In the genomic region with DNA sequence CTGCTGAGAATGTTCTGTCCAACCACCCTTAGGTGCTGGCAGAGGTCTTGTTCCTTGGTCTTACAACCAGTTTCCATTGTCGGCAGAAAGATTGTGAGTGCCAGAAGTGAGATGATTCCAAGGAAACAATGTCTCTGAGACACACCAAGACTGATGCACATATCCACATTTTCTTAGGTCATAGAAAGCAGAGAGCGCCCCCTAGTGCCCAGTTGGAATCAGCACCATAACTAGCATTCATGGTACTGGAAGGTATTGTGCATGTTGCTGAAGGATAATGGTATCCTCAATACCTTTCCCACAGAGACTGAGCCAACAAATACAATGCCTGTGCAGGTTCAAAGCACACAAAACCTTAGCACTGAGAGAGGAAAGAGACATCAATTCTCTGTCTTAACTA, we compare ENCODE assay signal across 9 mouse cellular contexts.
DNase-seq lines count a peak whose midpoint lies in the region; ATAC-seq and TF ChIP-seq lines count a peak whose summit lies in the region.
"Had no signal": no experiment of that assay in that cellular context is flagged by ENCODE, and none has a peak within 500 bp of the region (broad histone marks: within the 10 kb centered on the region; RNA-seq: fewer than 3 reads in every experiment).

No protein-coding gene starts in this region.

- no peak for ATAC-seq in heart, postnatal 0 days (ENCODE audit: insufficient read depth, low read depth)
- no peak for ATAC-seq in heart, embryonic 11.5 days (replicated peaks; ENCODE audit: insufficient number of reproducible peaks, low FRiP score, low TSS enrichment)
- no peak for ATAC-seq in megakaryocyte, adult 5-6 weeks (ENCODE audit: poor library complexity, severe bottlenecking)

- 21% methylated on average over 2 of the region's 2 CpGs for WGBS in heart, postnatal 0 days
- 27% methylated on average over 2 of the region's 2 CpGs for WGBS in heart, embryonic 11.5 days (ENCODE audit: insufficient replicate concordance)

- H3K4me2 ChIP-seq in heart, postnatal 0 days (ENCODE audit: low read depth, low read length) = no peak overlapping the region
- H3K4me2 ChIP-seq in heart, embryonic 11.5 days = no peak overlapping the region

- no peaks in the 10 kb centered on the region for H3K36me3 ChIP-seq in heart, postnatal 0 days (replicated peaks; ENCODE audit: control insufficient read depth, insufficient read depth, low read length)
- H3K36me3 ChIP-seq in heart, embryonic 11.5 days (ENCODE audit: control insufficient read depth, insufficient read depth, low read length) = no peaks in the 10 kb centered on the region
- H3K36me3 ChIP-seq in ES-Bruce4 (ENCODE audit: control insufficient read depth, insufficient read depth, low read length, poor library complexity, severe bottlenecking) = no peaks in the 10 kb centered on the region

- H3K9me3 ChIP-seq in heart, postnatal 0 days (replicated peaks; ENCODE audit: control insufficient read depth, low read length) = no peaks in the 10 kb centered on the region
- H3K9me3 ChIP-seq in heart, embryonic 11.5 days (replicated peaks; ENCODE audit: control insufficient read depth, low read length) = no peaks in the 10 kb centered on the region
- no peaks in the 10 kb centered on the region for H3K9me3 ChIP-seq in ES-Bruce4 (replicated peaks; ENCODE audit: control insufficient read depth, insufficient read depth, low read length, poor library complexity, severe bottlenecking)

- no peaks in the 10 kb centered on the region for H3K27me3 ChIP-seq in heart, postnatal 0 days (ENCODE audit: control insufficient read depth, insufficient read depth, low read length)
- no peaks in the 10 kb centered on the region for H3K27me3 ChIP-seq in heart, embryonic 11.5 days (ENCODE audit: control insufficient read depth, insufficient read depth, low read length)
- no peaks in the 10 kb centered on the region; the same call in 1 of the 2 replicates for H3K27me3 ChIP-seq in ES-Bruce4 (ENCODE audit: control insufficient read depth, insufficient read depth, low read length, poor library complexity, severe bottlenecking)

- no peak overlapping the region for H3K27ac ChIP-seq in heart, postnatal 0 days (ENCODE audit: low read depth)
- H3K27ac ChIP-seq in heart, embryonic 11.5 days (ENCODE audit: low read depth, low read length) = no peak overlapping the region
- no peak overlapping the region for H3K27ac ChIP-seq in ES-Bruce4 (ENCODE audit: insufficient read depth, low read length)

- no peak for TF ChIP-seq POLR2A in ES-Bruce4 (IDR thresholded peaks at IDR 0.05; ENCODE audit: insufficient read depth, low read length)

- no peak overlapping the region for H3K9ac ChIP-seq in heart, postnatal 0 days (replicated peaks; ENCODE audit: low read depth, low read length)
- H3K9ac ChIP-seq in heart, embryonic 11.5 days (ENCODE audit: low read depth, low read length) = no peak overlapping the region
- no peak overlapping the region for H3K9ac ChIP-seq in ES-Bruce4 (ENCODE audit: low read depth, poor library complexity, severe bottlenecking)

- no peak overlapping the region for H3K4me3 ChIP-seq in heart, postnatal 0 days (ENCODE audit: low read depth, low read length)
- no peak overlapping the region for H3K4me3 ChIP-seq in heart, embryonic 11.5 days (ENCODE audit: low read depth, low read length)
- no peak overlapping the region for H3K4me3 ChIP-seq in ES-Bruce4 (ENCODE audit: low read depth, low read length)
- H3K4me3 ChIP-seq: myocyte had no signal

- H3K4me1 ChIP-seq in heart, postnatal 0 days (ENCODE audit: control insufficient read depth, insufficient read depth) = no peaks in the 10 kb centered on the region
- no peaks in the 10 kb centered on the region for H3K4me1 ChIP-seq in heart, embryonic 11.5 days (ENCODE audit: control insufficient read depth, insufficient read depth, low read length)
- H3K4me1 ChIP-seq in ES-Bruce4 (ENCODE audit: control insufficient read depth, insufficient read depth, low read length) = no peaks in the 10 kb centered on the region

- no peak for DNase-seq in heart, postnatal 0 days (ENCODE audit: low spot score)
- peak; percentile 10 for DNase-seq in cerebellum, adult 8-10 months
- DNase-seq in frontal cortex, adult 2 months (ENCODE audit: extremely low spot score in 1 of 2, low spot score in 1 of 2) = peak; percentile 42 to 84
- peak; percentile 20 to 33 for DNase-seq in layer of hippocampus, postnatal 36 days
- DNase-seq in retina, postnatal 1 day = peak; percentile 68

- peak; percentile 63 for TF ChIP-seq CTCF in heart, postnatal 0 days (IDR thresholded peaks at IDR 0.05; ENCODE audit: low read depth)
- TF ChIP-seq CTCF in ES-Bruce4 (IDR thresholded peaks at IDR 0.05; ENCODE audit: low read depth, low read length) = peak; percentile 4

- no peak for TF ChIP-seq EP300 in heart, postnatal 0 days (IDR thresholded peaks at IDR 0.05; ENCODE audit: low read depth)
- no peak for TF ChIP-seq EP300 in ES-Bruce4 (IDR thresholded peaks at IDR 0.05; ENCODE audit: insufficient read depth, low read depth, low read length)
